Mouse (Mus musculus): ENCODE measurements around the gene Ipo13.

Ipo13 gene

GRCm38 (mm10) chr4:117914591-117915442 lies at the start of gene Ipo13:
TSS of gene Ipo13 (minus strand) at chr4:117914999.
- in situ Hi-C loops (cut with MboI, MseI), result loop anchor here in 1 of 2 experiments (5.0 to 10.0 kb wide), 3 partner anchors 172 to 520 kb away; partner anchors contain the start of gene Cdc20

- in situ Hi-C loops (cut with MboI, MseI), result loop anchor here in 1 of 2 experiments (5.0 kb wide), 1 partner anchor 90 kb away; no protein-coding TSS in a partner anchor
Measured at GRCm38 (mm10) chr4:117957492-117957891, 42.7 kb upstream of the Ipo13 start.

GRCm38 (mm10) chr4:117947493-117947892 lies 32.7 kb upstream of the Ipo13 start:
- in situ Hi-C loops (cut with MboI, MseI), result no loop called here

GRCm38 (mm10) chr4:117946639-117947305 lies 32.0 kb upstream of the Ipo13 start:
- in situ Hi-C loops (cut with MboI, MseI), result no loop called here

GRCm38 (mm10) chr4:117943317-117943716 lies 28.5 kb upstream of the Ipo13 start:
- in situ Hi-C loops (cut with MboI, MseI), result no loop called here

- in situ Hi-C loops (cut with MboI, MseI), result no loop called here
Measured at GRCm38 (mm10) chr4:117936964-117937363, 22.2 kb upstream of the Ipo13 start.

GRCm38 (mm10) chr4:117934081-117934480 lies 19.3 kb upstream of the Ipo13 start:
- in situ Hi-C loops (cut with MboI, MseI), result no loop called here

- in situ Hi-C loops (cut with MboI, MseI), result no loop called here
Measured at GRCm38 (mm10) chr4:117933248-117933647, 18.4 kb upstream of the Ipo13 start.

GRCm38 (mm10) chr4:117929391-117929881 lies 14.6 kb upstream of the Ipo13 start, which contains the start of gene Artn:
TSS of gene Artn (minus strand) at chr4:117929763.
- in situ Hi-C loops (cut with MboI, MseI), result no loop called here

- in situ Hi-C loops (cut with MboI, MseI), result no loop called here
Measured at GRCm38 (mm10) chr4:117928699-117929241, 14.0 kb upstream of the Ipo13 start.

- in situ Hi-C loops (cut with MboI, MseI), result no loop called here
Measured at GRCm38 (mm10) chr4:117928234-117928633, 13.4 kb upstream of the Ipo13 start.

- in situ Hi-C loops (cut with MboI, MseI), result no loop called here
Measured at GRCm38 (mm10) chr4:117926545-117927482, 12.0 kb upstream of the Ipo13 start.

GRCm38 (mm10) chr4:117924916-117925315 lies 10.1 kb upstream of the Ipo13 start:
- in situ Hi-C loops (cut with MboI, MseI), result no loop called here

- in situ Hi-C loops (cut with MboI, MseI), result no loop called here
Measured at GRCm38 (mm10) chr4:117923450-117923849, 8.7 kb upstream of the Ipo13 start.

- in situ Hi-C loops (cut with MboI, MseI), result no loop called here
Measured at GRCm38 (mm10) chr4:117921358-117921757, 6.6 kb upstream of the Ipo13 start.

GRCm38 (mm10) chr4:117918762-117919161 lies 4.0 kb upstream of the Ipo13 start:
- in situ Hi-C loops (cut with MboI, MseI), result loop anchor here in 1 of 2 experiments (10.0 kb wide), 1 partner anchor 516 kb away; the partner anchor contains the start of gene Cdc20

GRCm38 (mm10) chr4:117918261-117918660 lies 3.5 kb upstream of the Ipo13 start:
- in situ Hi-C loops (cut with MboI, MseI), result loop anchor here in 1 of 2 experiments (10.0 kb wide), 1 partner anchor 517 kb away; the partner anchor contains the start of gene Cdc20

GRCm38 (mm10) chr4:117917847-117918246 lies 3.0 kb upstream of the Ipo13 start:
- in situ Hi-C loops (cut with MboI, MseI), result loop anchor here in 1 of 2 experiments (10.0 kb wide), 1 partner anchor 517 kb away; the partner anchor contains the start of gene Cdc20

- in situ Hi-C loops (cut with MboI, MseI), result loop anchor here in 1 of 2 experiments (10.0 kb wide), 1 partner anchor 517 kb away; the partner anchor contains the start of gene Cdc20
Measured at GRCm38 (mm10) chr4:117917402-117917801, 2.6 kb upstream of the Ipo13 start.

GRCm38 (mm10) chr4:117916386-117916785 lies 1.6 kb upstream of the Ipo13 start:
- in situ Hi-C loops (cut with MboI, MseI), result loop anchor here in 1 of 2 experiments (10.0 kb wide), 1 partner anchor 518 kb away; the partner anchor contains the start of gene Cdc20

Data from T-helper 17 cell (primary cell).